Mouse (Mus musculus): ENCODE results near the gene Tex33.
"Not testable (repeated sequence)": the region's sequence is repeated elsewhere in the genome, so short reads cannot be mapped to it uniquely, and the experiment has no call there.

Gene Tex33

GRCm38 (mm10) chr15:78374204-78374603 lies 21.5 kb downstream of the Tex33 start:
- DNase-seq (ENCODE audit: low read depth, low spot score), result no peak

GRCm38 (mm10) chr15:78372796-78373195 lies 22.9 kb downstream of the Tex33 start:
- no peak for DNase-seq (ENCODE audit: low read depth, low spot score)

GRCm38 (mm10) chr15:78369641-78370040 lies 26.1 kb downstream of the Tex33 start:
- no peak for DNase-seq (ENCODE audit: low read depth, low spot score)

GRCm38 (mm10) chr15:78368926-78369346 lies 26.8 kb downstream of the Tex33 start:
- peak; percentile 62 for DNase-seq (ENCODE audit: low read depth, low spot score)

GRCm38 (mm10) chr15:78367811-78368210 lies 27.9 kb downstream of the Tex33 start:
- DNase-seq (ENCODE audit: low read depth, low spot score), result no peak

GRCm38 (mm10) chr15:78366875-78367274 lies 28.8 kb downstream of the Tex33 start:
- no peak for DNase-seq (ENCODE audit: low read depth, low spot score)

- DNase-seq (ENCODE audit: low read depth, low spot score), result no peak
These were observed 29.8 kb downstream of the Tex33 start for GRCm38 (mm10) chr15:78365916-78366315.

- no peak for DNase-seq (ENCODE audit: low read depth, low spot score)
These were observed 40.2 kb downstream of the Tex33 start for GRCm38 (mm10) chr15:78355548-78355947.

GRCm38 (mm10) chr15:78354958-78355357 lies 40.8 kb downstream of the Tex33 start:
- DNase-seq (ENCODE audit: low read depth, low spot score), result peak; percentile 24

GRCm38 (mm10) chr15:78351586-78352165 lies 44.0 kb downstream of the Tex33 start:
- DNase-seq (ENCODE audit: low read depth, low spot score), result no peak

- DNase-seq (ENCODE audit: low read depth, low spot score), result no peak
These were observed 51.1 kb downstream of the Tex33 start for GRCm38 (mm10) chr15:78344567-78344966.

- no peak for DNase-seq (ENCODE audit: low read depth, low spot score)
These were observed 52.0 kb downstream of the Tex33 start for GRCm38 (mm10) chr15:78343683-78344082.

GRCm38 (mm10) chr15:78340919-78341318 lies 54.8 kb downstream of the Tex33 start:
- DNase-seq (ENCODE audit: low read depth, low spot score), result not testable (repeated sequence)

GRCm38 (mm10) chr15:78339627-78340423 lies 55.9 kb downstream of the Tex33 start:
- peak; percentile 47 for DNase-seq (ENCODE audit: low read depth, low spot score)

- no peak for DNase-seq (ENCODE audit: low read depth, low spot score)
These were observed 61.3 kb downstream of the Tex33 start for GRCm38 (mm10) chr15:78334380-78334779.

- no peak for DNase-seq (ENCODE audit: low read depth, low spot score)
These were observed 62.7 kb downstream of the Tex33 start for GRCm38 (mm10) chr15:78332981-78333380.

- DNase-seq (ENCODE audit: low read depth, low spot score), result no peak
These were observed 64.0 kb downstream of the Tex33 start for GRCm38 (mm10) chr15:78331523-78332340.

GRCm38 (mm10) chr15:78330706-78331105 lies 65.0 kb downstream of the Tex33 start:
- no peak for DNase-seq (ENCODE audit: low read depth, low spot score)

GRCm38 (mm10) chr15:78329972-78330371 lies 65.7 kb downstream of the Tex33 start:
- DNase-seq (ENCODE audit: low read depth, low spot score), result not testable (repeated sequence)

GRCm38 (mm10) chr15:78328520-78329097 lies 67.1 kb downstream of the Tex33 start:
- no peak for DNase-seq (ENCODE audit: low read depth, low spot score)
